Mouse (Mus musculus): ENCODE measurements around the gene Rngtt.

DNA sequence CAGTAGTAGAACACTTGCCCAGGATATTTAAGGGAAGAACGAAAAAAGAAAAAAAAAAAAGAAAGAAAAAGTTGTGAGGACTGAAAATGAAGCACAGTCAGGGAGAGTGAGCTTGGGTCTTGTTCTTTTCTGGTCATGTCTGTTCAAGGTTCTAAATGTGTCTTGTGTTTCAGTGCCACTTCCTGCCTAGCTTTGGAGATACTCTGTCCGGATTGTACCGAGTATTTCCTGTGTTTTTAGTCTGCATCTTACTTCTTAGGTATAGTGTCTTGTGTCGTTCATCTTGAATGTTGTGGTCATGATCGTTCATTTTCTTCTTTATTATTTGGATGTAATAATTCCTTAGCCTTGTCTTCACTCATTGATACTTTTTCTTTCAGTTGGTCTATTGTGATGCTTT is 5.7 kb downstream of the Rngtt start:
- TF ChIP-seq GATA1 (IDR thresholded peaks at IDR 0.05; ENCODE audit: borderline replicate concordance, low read length) (no peak), FLI1 (IDR thresholded peaks at IDR 0.05; ENCODE audit: low read length) (no peak)
